Mouse (Mus musculus) MEL (cell line): ENCODE data around the gene Slc25a41. TPM values are rescaled to one million over a fixed set of nuclear protein-coding genes. Genes with fewer than 3 reads are reported as not detected.

Experiments used
- DNase-seq: peaks from one replicate; pipeline ENCODE4 v3.0.0; 2011; ENCODE audit warnings: low read depth, low spot score
- H3K27ac ChIP-seq: 2 replicates; pipeline ENCODE4 v1.5.1; 2012; ENCODE audit warnings: low read depth, mild to moderate bottlenecking, control low read depth, low read length, moderate library complexity; ENCODE audit not compliant: control insufficient read depth
- H3K27me3 ChIP-seq, 2 experiments: fragments of 150-350 bp in 1 of 2; sonication (generic) in 1 of 2; 2 replicates each; pipeline ENCODE4 v1.6.1; 2012; ENCODE audit warnings: low read length in 2 of 2, mild to moderate bottlenecking in 2 of 2, improper control_type of control experiment in 1 of 2, moderate library complexity in 1 of 2; ENCODE audit not compliant: insufficient read depth in 2 of 2, control insufficient read depth in 1 of 2
- H3K36me3 ChIP-seq, 2 experiments: 2 replicates each; pipeline ENCODE4 v1.6.1; 2012 to 2014; ENCODE audit warnings: low read length in 2 of 2, improper control_type of control experiment in 1 of 2, inconsistent platforms in 1 of 2, mild to moderate bottlenecking in 1 of 2; ENCODE audit not compliant: insufficient read depth in 2 of 2, control insufficient read depth in 1 of 2
- H3K4me1 ChIP-seq, 2 experiments: fragments of 150-350 bp in 1 of 2; sonication (generic) in 1 of 2; 2 replicates each; pipeline ENCODE4 v1.6.1; 2012; ENCODE audit warnings: low read length in 2 of 2, improper control_type of control experiment in 1 of 2, mild to moderate bottlenecking in 1 of 2; ENCODE audit not compliant: insufficient read depth in 2 of 2, control insufficient read depth in 1 of 2
- H3K4me3 ChIP-seq, 2 experiments: fragments of 150-350 bp in 1 of 2; sonication (generic) in 1 of 2; 2 replicates each; pipeline ENCODE4 v1.5.1; 2012; ENCODE audit warnings: low read depth in 2 of 2, low read length in 2 of 2, mild to moderate bottlenecking in 2 of 2, moderate library complexity in 2 of 2, control low read depth in 1 of 2, improper control_type of control experiment in 1 of 2; ENCODE audit not compliant: control insufficient read depth in 1 of 2, insufficient read depth in 1 of 2
- H3K79me2 ChIP-seq: 2 replicates; pipeline ENCODE4 v1.6.1; 2012; ENCODE audit warnings: mild to moderate bottlenecking, low read length, moderate library complexity; ENCODE audit not compliant: control insufficient read depth, poor library complexity, insufficient read depth
- H3K9ac ChIP-seq: 2 replicates; pipeline ENCODE4 v1.6.1; 2012; ENCODE audit warnings: low read depth, mild to moderate bottlenecking, control low read depth, low read length, moderate library complexity; ENCODE audit not compliant: control insufficient read depth, poor library complexity, severe bottlenecking
- H3K9me3 ChIP-seq: fragments of 150-350 bp; sonication (generic); replicated peaks from 2 replicates; pipeline ENCODE4 v1.6.1; 2012; ENCODE audit warnings: mild to moderate bottlenecking, low read length, improper control_type of control experiment, moderate library complexity; ENCODE audit not compliant: insufficient read depth
- CHD1 ChIP-seq: IDR thresholded peaks from 2 replicates; pipeline ENCODE4 v1.6.1; 2012; ENCODE audit warnings: low read depth, mild to moderate bottlenecking, inconsistent platforms, low read length, improper control_type of control experiment
- CHD2 ChIP-seq: IDR thresholded peaks from 2 replicates; pipeline ENCODE4 v1.6.1; 2011; ENCODE audit warnings: low read length, improper control_type of control experiment
- ELF1 ChIP-seq: IDR thresholded peaks from 2 replicates; pipeline ENCODE4 v1.6.1; 2014; ENCODE audit warnings: low read depth, mild to moderate bottlenecking, inconsistent platforms, low read length, improper control_type of control experiment, moderate library complexity
- ETS1 ChIP-seq: IDR thresholded peaks from 2 replicates; pipeline ENCODE4 v1.6.1; 2012; ENCODE audit warnings: low read depth, mild to moderate bottlenecking, inconsistent platforms, low read length, improper control_type of control experiment, moderate library complexity
- GABPA ChIP-seq: IDR thresholded peaks from 2 replicates; pipeline ENCODE4 v1.6.1; 2012; ENCODE audit warnings: low read depth, mild to moderate bottlenecking, inconsistent platforms, low read length, improper control_type of control experiment, moderate library complexity
- GATA1 ChIP-seq: IDR thresholded peaks from 2 replicates; pipeline ENCODE4 v1.6.1; 2011; ENCODE audit warnings: low read depth, low read length, improper control_type of control experiment
- HCFC1 ChIP-seq: IDR thresholded peaks from 2 replicates; pipeline ENCODE4 v1.6.1; 2012; ENCODE audit warnings: low read depth, mild to moderate bottlenecking, inconsistent platforms, low read length, improper control_type of control experiment, moderate library complexity
- KAT2A ChIP-seq: conservative IDR thresholded peaks from 2 replicates; pipeline ENCODE4 v1.6.1; 2012; ENCODE audit warnings: low read depth, low read length, improper control_type of control experiment, inconsistent platforms
- MAFK ChIP-seq: IDR thresholded peaks from 2 replicates; pipeline ENCODE4 v1.6.1; 2011; ENCODE audit warnings: low read depth, mild to moderate bottlenecking, low read length, improper control_type of control experiment, borderline replicate concordance
- MAX ChIP-seq: IDR thresholded peaks from 2 replicates; pipeline ENCODE4 v1.6.1; 2011; ENCODE audit warnings: low read length, improper control_type of control experiment
- MEF2A ChIP-seq: IDR thresholded peaks from 2 replicates; pipeline ENCODE4 v1.6.1; 2014; ENCODE audit warnings: low read depth, mild to moderate bottlenecking, inconsistent platforms, low read length, improper control_type of control experiment; ENCODE audit not compliant: poor library complexity, insufficient replicate concordance, severe bottlenecking; ENCODE audit errors: extremely low read depth
- MXI1 ChIP-seq: IDR thresholded peaks from 2 replicates; pipeline ENCODE4 v1.6.1; 2011; ENCODE audit warnings: mild to moderate bottlenecking, low read depth, low read length, improper control_type of control experiment
- MYB ChIP-seq: IDR thresholded peaks from 2 replicates; pipeline ENCODE4 v1.6.1; 2011; ENCODE audit warnings: mild to moderate bottlenecking, low read depth, low read length, improper control_type of control experiment
- NELFE ChIP-seq: IDR thresholded peaks from 2 replicates; pipeline ENCODE4 v1.6.1; 2011; ENCODE audit warnings: low read depth, low read length, improper control_type of control experiment
- NRF1 ChIP-seq: IDR thresholded peaks from 2 replicates; pipeline ENCODE4 v1.6.1; 2014; ENCODE audit warnings: low read depth, mild to moderate bottlenecking, inconsistent platforms, low read length, improper control_type of control experiment, moderate library complexity; ENCODE audit not compliant: poor library complexity, insufficient read depth, severe bottlenecking
- POLR2AphosphoS5 ChIP-seq: IDR thresholded peaks from 2 replicates; pipeline ENCODE4 v1.6.1; 2012; ENCODE audit warnings: low read depth, borderline replicate concordance, mild to moderate bottlenecking, inconsistent platforms, low read length, moderate library complexity, mixed read lengths
- RCOR1 ChIP-seq: IDR thresholded peaks from 2 replicates; pipeline ENCODE4 v1.6.1; 2012; ENCODE audit warnings: low read depth, mild to moderate bottlenecking, inconsistent platforms, low read length, improper control_type of control experiment
- SIN3A ChIP-seq: IDR thresholded peaks from 2 replicates; pipeline ENCODE4 v1.6.1; 2012; ENCODE audit warnings: low read length, improper control_type of control experiment, inconsistent platforms
- SMC3 ChIP-seq: IDR thresholded peaks from 2 replicates; pipeline ENCODE4 v1.6.1; 2011; ENCODE audit warnings: low read depth, low read length, improper control_type of control experiment
- TAL1 ChIP-seq: IDR thresholded peaks from 2 replicates; pipeline ENCODE4 v1.6.1; 2012; ENCODE audit warnings: mild to moderate bottlenecking, inconsistent platforms, low read length, moderate library complexity, mixed read lengths
- UBTF ChIP-seq: IDR thresholded peaks from 2 replicates; pipeline ENCODE4 v1.6.1; 2012; ENCODE audit warnings: low read depth, mild to moderate bottlenecking, inconsistent platforms, low read length, improper control_type of control experiment, moderate library complexity, borderline replicate concordance; ENCODE audit not compliant: insufficient read depth
- ZC3H11A ChIP-seq: IDR thresholded peaks from 2 replicates; pipeline ENCODE4 v1.6.1; 2012; ENCODE audit warnings: low read depth, mild to moderate bottlenecking, inconsistent platforms, low read length, improper control_type of control experiment
- ZNF384 ChIP-seq: IDR thresholded peaks from 2 replicates; pipeline ENCODE4 v1.6.1; 2012; ENCODE audit warnings: low read depth, mild to moderate bottlenecking, inconsistent platforms, low read length, improper control_type of control experiment
- polyA plus RNA-seq, 2 experiments: library from polyadenylated mRNA; stranded (reverse) in 1 of 2; unstranded in 1 of 2; fragments of >175 nt in 1 of 2; fragments of >200 nt in 1 of 2; gene quantifications; 2 replicates each; pipeline versions ENCODE4 v1.2.1 to v1.2.4; 2012; ENCODE audit warnings: low replicate concordance in 2 of 2, low read depth in 1 of 2; ENCODE audit not compliant: insufficient read length in 2 of 2, insufficient read depth in 1 of 2, missing spikeins in 1 of 2
- total RNA-seq: library from RNA; depleted of rRNA; stranded (reverse); fragments of 300-350 nt; gene quantifications from 2 replicates; pipeline ENCODE4 v1.2.3, GENCODE M21; 2012

Gene Slc25a41
- total and polyA plus RNA-seq, 3 experiments, result 0.08 to 0.15 TPM; not detected in 1

- TF ChIP-seq POLR2AphosphoS5 (peak; percentile 98), MEF2A (no peak), CHD2 (no peak), NELFE (peak; percentile 99), ZC3H11A (no peak), RCOR1 (no peak), TAL1 (no peak), MAFK (no peak), KAT2A (peak; percentile 78), UBTF (no peak), HCFC1 (peak; percentile 96), MXI1 (peak; percentile 82), ELF1 (peak; percentile 98), SMC3 (no peak), ETS1 (peak; percentile 57; the same call in 1 of the 2 replicates), GABPA (no peak), GATA1 (no peak), CHD1 (no peak), NRF1 (peak; percentile 92)
Observed at GRCm38 (mm10) chr17:57011236-57012141, 30.0 kb downstream of the Slc25a41 start, which contains the start of the genes Gtf2f1 and Gm17949 (continued).

- Histone ChIP-seq H3K4me1 (peaks cover 6 to 17% of the 10 kb centered on the region in 2 experiments; a peak in 3 of 4 replicates), H3K4me3 (peak overlapping the region; percentile 73 to 87), H3K27ac (peak overlapping the region; percentile 76), H3K36me3 (peaks cover under 1 to 10% of the 10 kb centered on the region in 2 experiments), H3K9me3 (no peaks in the 10 kb centered on the region), H3K79me2 (peaks cover 20% of the 10 kb centered on the region), H3K27me3 (no peaks in the 10 kb centered on the region), H3K9ac (peak overlapping the region; percentile 88)
- TF ChIP-seq ZNF384 (no peak), SMC3 (no peak), MAX (no peak), MYB (no peak), SIN3A (no peak)
- DNase-seq, result no peak
Observed at GRCm38 (mm10) chr17:57010911-57011235, 30.6 kb downstream of the Slc25a41 start.
